Mouse (Mus musculus) urinary bladder, postnatal 25 days (tissue): Measurements from ENCODE around the gene Tnrc6b.
A peak's percentile ranks its signal among the peaks of the same experiment; 100 is the strongest.
"Not testable (repeated sequence)": the region's sequence is repeated elsewhere in the genome, so short reads cannot be mapped to it uniquely, and the experiment has no call there.

Experiments
- DNase-seq: peaks from one replicate; pipeline ENCODE4 v3.0.0; 2022; ENCODE audit warnings: low spot score

The Tnrc6b gene

DNA sequence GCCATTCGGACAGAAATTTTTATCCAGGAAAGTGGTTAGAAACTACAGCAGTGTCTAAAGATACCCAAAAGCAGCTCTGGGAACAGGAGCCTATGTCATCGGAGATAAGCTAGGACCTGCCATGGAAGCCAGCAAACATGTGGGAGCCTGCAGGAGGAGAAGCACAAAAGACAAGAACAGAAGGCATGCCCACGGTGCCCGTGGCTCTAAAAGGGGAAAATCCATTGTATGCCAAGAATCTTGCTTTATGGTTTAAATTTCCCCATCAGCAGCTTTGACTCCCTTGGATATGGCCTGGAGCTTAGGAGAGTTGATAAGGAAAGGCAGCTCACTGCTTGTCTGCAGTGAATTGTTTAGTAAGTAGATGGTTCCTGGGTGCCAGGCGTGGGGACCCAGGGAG is 8.2 kb upstream of the Tnrc6b start:
- DNase-seq = no peak

DNA sequence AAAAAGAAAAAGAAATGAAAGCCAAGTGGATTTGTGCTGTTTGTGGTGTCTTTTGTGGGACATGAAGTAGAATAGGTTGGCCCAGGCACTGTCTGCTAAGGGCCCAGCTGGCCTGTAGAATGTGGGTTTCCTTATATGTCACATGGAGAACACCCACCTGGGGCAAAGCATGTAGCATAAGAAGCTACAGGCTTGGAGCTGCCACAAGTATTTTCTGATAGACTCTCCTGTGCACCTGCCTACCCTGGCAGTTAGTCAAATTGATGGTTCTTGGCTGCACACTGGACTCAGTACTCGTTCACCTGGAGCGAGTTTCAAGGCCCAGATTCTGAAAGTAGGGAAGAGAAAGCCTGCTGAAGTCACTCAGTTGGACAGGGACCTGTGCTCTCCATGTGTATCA is 7.6 kb upstream of the Tnrc6b start:
- no peak for DNase-seq

DNA sequence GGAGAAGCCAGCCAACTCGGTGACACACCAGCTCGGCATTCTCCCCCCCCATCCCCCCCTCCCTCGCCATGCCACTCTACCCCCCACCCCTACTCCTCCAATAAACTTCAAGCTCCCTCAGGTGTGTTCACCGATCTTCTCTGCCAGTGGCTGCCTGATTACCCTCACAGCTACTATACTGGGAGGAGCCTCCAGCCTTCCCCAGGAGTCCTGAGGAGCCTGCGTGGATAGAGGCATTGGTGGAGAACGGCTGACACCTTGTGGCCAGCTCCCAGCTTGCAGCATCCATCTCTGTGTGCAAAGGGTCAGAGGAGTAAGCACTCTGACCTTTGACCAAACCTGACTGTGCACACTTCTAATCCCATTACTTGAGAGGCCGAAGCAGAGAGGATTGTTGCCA is 6.8 kb upstream of the Tnrc6b start:
- peak; percentile 58 for DNase-seq

DNA sequence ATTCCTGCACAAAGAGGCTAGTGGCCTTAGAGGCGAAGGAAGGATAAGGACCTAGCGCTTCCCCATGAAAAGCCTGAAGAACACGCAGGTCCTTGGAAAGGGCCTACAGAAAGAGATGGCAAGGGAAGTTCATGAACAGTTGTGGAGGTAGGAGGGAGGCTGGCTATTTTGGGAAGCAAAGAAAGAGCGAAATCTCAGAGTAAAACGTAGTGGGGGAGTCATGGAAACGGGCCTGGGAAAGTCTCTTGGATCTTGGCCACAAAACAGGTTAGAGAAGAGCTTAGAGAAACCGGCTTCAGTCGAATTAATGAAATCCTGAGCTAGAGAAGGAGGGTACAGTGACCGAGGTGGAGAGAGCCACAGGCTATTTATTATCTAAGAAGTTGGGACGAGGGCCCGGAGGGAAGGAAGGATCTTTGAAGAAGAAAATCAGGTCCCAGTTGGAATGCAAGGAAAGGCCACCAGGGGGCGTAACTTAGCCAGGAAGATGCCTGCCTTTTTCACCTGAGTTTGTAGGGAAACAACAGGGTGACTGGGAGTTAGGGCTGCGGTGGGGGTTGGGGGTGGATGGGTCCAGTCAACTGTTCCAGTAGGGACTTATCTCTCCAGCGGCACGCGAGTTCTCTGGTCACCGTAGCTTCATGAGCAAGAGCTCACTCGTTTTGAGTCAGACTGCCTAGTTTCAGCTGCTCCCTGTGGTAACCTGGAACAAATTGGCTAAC is 5.1 kb upstream of the Tnrc6b start:
- DNase-seq = peak; percentile 76

DNA sequence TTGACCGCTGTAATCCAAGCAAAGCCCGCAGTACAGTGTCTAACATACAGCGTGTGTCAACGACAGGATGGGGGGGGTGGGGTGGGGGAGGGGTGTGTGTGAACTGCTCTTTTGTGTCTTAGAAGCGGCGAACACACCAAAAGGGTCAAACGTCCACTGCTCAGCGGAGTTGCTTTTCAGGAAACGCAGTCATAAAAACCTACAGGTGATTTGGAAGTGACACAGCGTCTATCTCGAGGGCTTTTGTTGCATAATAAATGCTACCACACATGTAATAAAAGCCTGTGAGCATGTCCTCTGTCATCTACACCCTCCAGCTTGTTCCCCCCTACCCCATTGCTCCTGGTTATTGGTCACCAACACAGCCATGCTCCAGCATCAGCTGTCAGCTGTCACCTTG is 4.5 kb upstream of the Tnrc6b start:
- DNase-seq = no peak

DNA sequence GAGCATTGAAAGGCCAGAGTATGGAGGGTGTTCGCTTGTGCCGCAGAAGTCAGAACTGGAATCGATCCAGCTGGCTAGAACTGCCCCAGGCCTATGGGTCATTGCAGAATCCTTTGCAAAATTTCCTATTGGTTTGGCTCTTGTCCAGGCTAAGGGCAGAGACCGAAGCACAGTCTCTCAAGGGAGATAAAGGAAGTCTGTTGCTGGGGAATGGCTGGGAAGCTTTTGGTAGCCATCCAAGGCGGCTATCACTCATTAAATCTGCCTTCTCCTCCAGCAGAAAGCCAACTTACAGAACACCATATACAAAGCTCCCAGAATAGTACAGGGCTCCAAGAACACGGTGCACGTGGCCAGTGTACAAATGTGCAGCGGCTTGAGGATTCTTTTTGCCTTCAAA is 4.0 kb upstream of the Tnrc6b start:
- DNase-seq = no peak

DNA sequence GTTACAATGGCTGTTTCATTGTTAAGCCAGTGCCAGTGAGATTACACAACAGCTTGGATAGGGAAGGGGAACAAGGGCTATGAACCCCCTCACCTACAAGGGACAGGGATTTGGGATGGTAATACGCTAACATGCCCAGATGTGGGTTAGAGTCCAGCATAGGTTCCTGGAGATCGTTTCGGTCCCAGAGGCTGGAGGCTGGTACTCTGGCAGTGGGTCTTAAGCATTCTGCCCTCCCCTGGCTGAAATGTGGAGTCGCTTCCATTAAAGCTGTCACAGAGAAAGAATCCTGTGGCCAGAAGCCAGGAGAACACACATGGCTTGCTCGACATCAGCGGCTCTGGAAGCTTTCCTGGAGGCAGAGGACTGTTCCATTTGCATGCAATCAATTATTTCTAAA is 1.5 kb upstream of the Tnrc6b start:
- no peak for DNase-seq

DNA sequence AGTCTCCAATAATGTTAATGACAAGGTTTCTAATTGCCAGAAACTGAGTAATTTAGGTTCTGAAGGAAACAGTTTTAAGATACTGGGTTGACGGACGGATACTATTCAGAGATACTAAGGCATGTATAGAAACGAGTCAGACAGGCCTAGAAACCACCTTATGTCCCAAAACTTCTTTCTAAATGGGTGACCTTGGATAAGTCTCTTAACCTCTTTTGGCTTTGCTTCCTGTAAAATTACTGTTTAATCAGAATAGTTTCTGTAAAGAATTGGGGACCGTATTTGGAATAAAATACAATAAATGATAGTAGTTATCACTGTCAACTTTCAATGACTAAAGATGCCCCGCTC is 881 bp upstream of the Tnrc6b start:
- no peak for DNase-seq

DNA sequence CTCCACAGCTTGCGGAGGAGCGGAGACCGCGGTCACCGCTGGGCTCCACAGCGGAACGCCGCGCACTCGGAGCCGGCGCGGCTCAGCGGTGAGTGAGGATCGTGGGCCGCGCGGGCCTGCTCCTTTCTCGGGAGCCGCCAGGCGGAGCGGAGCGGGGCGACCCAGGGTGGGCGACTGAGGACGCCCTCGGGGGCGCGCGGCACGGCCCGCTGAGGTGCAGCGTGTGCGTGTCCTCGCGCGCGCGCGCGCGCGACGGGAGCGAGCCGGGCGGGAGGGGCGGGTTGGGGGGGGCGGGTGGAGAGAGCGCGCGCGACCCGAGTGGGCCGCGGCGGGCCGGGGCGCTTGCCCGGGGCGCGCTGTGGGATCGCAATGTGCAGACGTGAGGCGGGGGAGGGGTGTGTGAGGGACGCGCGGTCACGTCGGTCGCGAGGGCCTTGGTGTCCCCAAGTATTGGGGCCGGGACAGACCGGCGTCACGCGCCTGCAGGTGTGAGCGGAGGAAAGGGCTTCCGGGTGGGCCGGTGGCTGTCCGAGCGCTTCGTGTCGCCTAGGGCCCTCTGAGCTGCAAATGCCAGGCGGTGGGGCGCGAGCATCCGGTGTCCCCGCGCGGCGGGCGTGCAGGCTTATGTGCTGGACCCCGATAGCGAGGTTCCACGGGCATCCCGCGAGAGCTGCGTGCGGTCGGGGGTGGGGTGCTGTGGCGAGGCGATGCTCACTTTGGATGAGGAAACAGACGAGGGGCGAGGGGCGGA is 463 bp downstream of the Tnrc6b start:
- DNase-seq = peak; percentile 42

DNA sequence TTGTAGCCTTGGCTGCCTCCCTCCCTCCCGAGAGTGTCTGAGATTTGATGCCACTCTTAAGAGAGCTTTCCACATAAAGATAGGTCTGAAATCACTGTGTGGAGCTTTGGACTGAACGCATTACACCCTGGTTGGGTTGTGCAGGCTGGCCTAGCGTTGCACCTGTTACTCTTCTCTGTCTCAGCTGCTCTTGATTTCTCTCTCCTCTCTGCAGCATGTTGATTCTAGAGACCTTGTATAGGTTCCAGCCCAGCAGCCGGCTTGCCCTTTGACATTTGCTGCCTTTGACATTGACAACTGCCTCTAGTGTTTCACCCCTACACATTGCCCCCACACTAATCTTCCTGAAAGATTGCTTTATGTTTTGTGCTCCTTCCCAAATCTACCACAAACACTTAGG is 3.2 kb downstream of the Tnrc6b start:
- DNase-seq = no peak

DNA sequence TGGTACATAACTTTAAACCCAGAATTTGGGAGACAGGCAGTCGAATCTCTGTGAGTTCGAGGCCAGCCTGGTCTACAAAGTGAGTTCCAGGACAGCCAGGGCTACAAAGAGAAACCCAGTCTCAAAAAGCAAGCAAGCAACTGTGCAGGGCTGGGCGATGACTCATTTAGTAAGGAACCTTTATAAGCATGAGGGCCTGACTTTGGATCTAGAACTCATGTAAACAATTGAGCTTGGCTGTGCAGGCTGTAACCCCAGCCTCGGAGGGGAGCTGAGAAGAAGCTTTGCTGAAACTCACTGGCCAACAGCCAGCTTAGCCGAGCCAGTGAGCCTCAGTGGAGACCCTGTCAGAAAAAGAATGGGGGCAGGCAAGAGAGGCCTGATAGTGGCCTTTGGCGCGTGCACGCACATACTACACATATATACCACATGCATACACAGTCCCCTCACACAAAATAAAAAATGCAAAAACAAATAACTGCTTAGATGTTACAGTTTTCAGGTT is 5.6 kb downstream of the Tnrc6b start:
- no peak for DNase-seq

DNA sequence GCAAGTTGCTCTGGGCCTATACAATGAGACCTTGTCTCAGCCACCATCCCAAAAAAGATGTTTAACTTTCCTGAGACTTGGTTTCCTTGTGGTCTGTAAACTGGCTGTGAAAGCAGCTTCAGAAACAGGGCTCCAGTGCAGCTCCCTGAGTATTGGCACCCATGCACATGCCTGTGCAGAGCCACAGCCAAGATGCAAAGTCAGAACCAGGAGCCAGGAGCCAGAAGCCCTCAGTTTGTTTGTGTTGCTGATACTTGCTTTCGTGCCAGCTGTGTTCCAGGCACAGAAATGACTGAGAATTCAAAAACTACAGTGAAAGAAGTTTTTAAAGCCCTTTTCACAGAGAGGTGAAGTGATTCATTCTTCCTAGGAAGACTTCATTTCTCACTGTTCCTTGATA is 6.3 kb downstream of the Tnrc6b start:
- no peak for DNase-seq

DNA sequence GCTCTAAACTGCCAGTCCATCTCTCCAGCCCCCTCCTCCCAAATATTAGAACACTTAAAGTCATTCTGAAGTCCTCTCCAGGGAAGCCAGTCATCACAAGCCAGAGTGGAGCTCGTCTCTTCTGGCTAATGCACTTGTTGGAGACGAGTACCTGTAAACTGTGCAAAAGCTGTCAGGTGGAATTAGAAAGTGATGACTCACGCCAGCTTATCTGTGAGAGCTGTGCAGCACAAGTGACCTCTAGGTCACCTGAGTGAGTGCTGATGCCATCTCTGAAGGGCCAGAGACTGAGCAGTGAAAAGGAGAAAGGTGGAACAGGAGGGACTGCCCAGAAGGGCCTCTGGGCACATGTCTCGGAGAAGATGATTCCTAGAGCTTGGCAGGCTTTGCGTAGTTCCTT is 9.1 kb downstream of the Tnrc6b start:
- DNase-seq = no peak

DNA sequence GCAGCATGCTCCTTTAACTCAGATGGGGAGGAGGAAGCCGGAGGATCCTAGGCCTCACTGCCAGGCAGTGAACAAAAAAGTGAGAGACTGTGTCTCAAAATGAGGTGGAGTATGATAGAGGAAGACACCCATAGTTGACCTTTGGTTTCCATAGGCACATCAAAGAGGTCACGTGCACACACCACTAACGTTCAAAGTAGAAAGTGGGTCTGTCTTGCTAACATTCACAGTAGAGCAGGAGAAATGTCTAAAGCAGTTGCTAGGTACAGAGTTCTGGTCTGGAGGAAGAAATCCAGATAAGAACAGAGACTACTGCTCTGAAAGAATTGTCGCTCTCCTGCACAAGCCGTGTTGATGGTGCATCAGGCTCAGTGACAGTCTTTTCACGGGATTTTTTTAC is 10.7 kb downstream of the Tnrc6b start:
- DNase-seq = no peak

DNA sequence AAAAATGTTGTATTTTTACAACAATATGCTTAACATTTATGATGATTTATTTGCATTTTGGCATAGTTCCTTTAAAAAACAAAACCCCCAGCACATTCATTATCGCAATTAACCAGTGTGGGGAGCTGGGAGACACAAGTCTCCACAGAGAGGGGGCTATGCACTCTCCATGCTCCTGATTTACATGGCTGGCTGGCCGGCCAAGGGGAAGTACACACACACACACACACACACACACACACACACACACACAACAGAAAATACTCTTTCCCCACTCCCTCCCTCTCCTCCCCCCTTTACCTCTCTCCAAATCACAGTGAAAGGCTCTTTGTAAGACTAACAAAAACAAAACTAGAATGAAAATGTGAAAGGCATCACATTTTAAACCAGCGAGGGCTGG is 11.3 kb downstream of the Tnrc6b start:
- no peak for DNase-seq

DNA sequence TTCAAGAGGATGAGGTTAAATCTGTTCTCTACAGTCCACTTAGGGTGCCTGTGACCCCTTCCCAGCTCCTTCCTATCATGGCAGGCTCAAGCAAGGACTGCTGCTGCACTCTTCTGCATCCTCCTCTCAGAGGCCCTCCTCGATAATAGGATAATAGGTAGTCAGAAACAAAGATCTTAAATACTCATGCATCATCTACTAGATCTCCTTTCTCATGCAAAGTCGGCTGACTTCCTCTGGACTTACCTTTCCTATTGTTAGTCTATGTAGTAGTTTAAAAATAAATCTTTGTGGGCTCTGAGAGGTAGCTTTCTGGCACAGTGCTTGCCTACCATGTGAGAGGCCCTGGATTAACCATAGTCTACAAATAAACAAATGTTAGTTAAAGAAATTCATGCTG is 18.4 kb downstream of the Tnrc6b start:
- no peak for DNase-seq

DNA sequence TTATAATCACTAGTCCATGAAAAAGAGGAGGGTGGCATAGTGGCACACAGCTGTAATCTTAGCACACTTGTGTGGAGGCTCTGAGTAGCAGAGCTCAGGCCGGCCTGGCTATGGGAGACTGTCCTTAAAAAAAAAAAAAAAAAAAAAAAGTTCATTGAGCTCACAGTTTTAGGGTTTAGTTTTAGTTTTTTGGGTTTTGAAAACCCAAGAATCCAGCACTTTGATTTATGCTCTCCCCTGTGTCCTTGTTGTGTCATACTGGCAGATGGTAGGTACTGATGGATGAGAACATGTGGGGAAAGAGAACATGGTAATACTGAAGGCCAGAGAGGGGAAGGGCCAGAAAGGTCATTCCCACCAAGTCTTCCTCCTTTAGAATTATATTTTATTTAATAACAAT is 19.9 kb downstream of the Tnrc6b start:
- DNase-seq = no peak

DNA sequence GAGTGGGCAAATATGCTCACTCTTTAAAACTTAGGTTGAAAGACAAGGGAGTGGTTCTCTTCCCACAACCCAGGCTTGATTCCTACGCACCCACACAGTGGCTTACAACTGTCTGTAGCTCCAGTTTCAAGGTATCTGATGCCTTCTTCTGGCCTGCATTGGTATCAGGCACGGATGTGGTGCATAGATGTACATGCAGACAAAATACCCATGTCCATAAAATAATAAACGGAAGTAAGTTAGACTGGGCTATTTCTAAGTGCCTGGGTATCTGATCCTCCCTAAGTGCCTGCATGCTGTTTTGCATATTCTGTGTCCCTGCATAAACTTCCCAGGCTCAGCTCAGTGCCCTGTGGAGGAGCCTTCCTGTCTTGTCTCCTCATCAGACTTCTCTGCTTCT is 20.4 kb downstream of the Tnrc6b start:
- DNase-seq = no peak

DNA sequence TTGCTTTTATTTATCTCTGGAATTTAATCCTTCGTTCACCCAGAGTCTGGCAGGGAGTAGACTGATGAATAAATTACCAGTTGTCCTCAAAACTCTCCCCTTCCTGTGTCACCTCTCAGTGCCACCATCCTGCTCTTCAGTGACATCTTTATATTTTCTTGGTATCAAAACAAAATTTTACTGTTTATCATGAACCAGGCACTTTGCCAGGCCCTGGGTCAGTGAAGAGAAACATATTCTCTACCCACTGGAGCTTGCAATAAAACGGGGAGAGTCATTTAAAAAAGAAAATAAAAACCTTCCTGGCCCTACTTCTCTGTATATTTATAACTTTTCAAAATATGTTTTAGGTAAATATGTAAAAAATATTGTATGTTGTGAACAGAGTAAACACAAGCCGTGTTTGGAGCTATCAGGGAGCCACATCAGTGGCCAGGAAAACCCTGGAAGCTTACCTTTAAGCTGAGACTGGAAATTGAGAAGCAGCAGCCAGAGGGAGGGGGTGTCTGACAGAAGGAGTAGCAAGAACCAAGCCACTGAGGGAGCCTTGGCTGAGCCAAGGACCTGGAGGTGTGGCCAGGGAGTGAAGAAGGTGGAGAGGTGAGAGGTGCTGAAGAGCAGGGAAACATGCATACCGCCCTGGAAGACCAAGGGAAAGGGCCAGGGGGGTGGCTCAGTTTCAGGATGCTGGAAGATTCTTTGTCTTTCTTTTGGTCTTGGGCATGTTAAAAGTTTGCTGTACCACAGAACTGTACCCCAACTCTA is 21.3 kb downstream of the Tnrc6b start:
- DNase-seq = no peak

DNA sequence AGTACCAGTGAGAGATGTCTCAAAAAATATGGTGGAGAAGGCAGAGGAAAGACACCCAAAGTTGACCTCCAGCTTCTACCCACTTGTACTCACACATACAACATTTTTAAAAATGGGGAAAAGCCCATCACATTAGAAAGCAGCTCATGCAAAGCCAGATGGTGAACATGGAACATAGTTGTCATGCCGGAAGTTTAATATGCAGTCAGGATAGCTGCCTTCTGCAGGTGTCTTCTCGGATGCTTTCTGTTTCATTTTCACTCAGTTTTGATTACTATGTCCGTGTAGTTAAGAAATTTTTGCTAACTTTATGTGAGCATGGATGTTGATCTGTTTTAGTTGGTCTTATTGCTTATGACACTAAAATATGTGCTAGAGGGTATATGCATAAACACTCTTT is 24.2 kb downstream of the Tnrc6b start:
- DNase-seq = no peak

DNA sequence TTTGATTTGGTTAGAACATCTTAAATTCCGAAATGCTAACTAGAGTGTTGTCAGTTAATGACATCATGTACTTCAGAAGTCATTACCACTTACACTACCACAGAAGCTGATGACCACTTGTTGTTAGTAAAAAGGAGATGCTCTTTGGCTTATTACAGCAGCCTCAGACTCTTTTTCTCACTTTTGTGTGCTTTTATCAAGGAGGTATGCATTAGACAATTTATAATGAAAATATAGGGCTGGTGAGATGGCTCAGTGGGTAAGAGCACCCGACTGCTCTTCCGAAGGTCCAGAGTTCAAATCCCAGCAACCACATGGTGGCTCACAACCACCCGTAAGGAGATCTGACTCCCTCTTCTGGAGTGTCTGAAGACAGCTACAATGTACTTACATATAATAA is 24.6 kb downstream of the Tnrc6b start:
- DNase-seq = not testable (repeated sequence)

DNA sequence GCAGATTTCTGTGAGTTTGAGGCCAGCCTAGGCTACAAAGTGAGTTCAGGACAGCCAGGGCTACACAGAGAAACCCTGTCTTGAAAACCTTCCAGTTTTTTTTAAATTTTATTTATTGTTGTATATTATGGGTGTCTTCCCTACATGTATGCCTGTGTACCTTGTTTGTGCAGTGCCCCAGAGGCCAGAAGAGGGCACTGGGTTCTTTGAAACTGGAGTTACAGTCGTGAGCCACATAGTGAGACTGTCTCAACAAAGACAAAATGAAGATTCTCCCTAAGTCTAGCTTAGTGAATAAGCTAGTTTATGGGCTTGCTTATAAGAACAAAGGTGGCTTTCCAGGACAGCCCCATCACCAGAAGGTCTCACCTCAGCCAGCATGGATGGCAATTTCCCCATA is 25.4 kb downstream of the Tnrc6b start:
- DNase-seq = no peak

DNA sequence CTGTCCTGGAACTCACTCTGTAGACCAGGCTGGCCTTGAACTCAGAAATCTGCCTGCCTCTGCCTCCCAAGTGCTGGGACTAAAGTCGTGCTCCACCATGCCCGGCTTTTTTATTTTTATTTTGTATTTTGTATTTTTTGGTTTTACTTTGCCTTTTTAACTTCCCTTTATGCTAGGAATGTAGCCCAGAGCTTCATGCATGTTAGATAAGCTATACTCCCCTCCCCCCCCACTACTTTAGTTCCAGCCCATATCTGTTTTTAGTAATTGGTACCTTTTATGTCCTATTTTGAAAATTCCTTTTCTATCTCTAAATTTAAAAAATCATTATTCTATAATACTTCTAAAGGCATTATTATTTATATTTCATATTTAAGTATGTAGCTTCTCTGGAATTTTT is 27.1 kb downstream of the Tnrc6b start:
- DNase-seq = no peak
